Mouse (Mus musculus): ENCODE results near the gene Gm45062.

DNA sequence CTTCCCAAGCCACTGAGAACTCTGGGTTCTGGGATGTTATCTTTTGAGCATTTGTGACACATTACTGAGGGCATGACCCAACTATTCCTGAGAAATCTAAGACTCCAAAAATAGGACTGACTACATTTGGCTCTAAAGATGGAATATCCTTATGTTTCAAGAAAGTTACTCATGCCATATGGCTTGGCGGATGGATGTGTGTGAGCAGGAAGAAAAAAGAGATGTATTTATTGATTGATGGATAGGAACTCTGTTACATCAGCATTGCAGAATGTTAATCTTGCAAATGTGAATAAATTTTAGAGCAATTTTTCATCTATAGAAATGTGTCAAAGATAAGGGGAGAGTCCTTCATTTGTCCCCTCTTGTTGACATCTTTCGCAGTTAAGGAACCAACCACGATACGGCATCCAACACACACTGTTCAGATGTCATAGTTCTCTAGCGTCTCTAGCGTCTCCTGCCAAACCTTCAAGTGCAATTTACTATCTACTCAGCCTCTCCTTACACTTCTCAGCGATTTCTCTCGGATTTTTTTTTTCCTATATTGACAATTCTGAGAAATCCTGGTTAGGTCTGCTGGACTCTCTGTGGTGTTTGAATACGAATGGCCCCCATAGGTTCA is 171.5 kb downstream of the Gm45062 start:
- no peak for TF ChIP-seq CTCF (IDR thresholded peaks at IDR 0.05)
- no peak for TF ChIP-seq EP300 (IDR thresholded peaks at IDR 0.05)
